Mouse (Mus musculus) lung, adult 2 months (tissue): ENCODE results near the gene Ddx23. TPM values are rescaled to one million over a fixed set of nuclear protein-coding genes. Genes with fewer than 3 reads are reported as not detected.

ENCODE experiments used
- DNase-seq: peaks from one replicate; pipeline ENCODE4 v3.0.0; 2022
- H3K4me1 ChIP-seq: fragments of 200-500 bp; 2 replicates; pipeline ENCODE4 v1.6.1; 2011; ENCODE audit warnings: low read length; ENCODE audit not compliant: control insufficient read depth, insufficient read depth
- H3K4me3 ChIP-seq: fragments of 200-500 bp; replicated peaks from 2 replicates; pipeline ENCODE3; 2011; ENCODE audit warnings: low read depth, mild to moderate bottlenecking, control low read depth, low read length; ENCODE audit errors: extremely low read depth
- CTCF ChIP-seq: fragments of 200-500 bp; IDR thresholded peaks from 2 replicates; pipeline ENCODE4 v1.5.1; 2011; ENCODE audit warnings: mild to moderate bottlenecking, low read length, control low read depth; ENCODE audit not compliant: insufficient read depth
- POLR2A ChIP-seq: fragments of 200-500 bp; IDR thresholded peaks from 2 replicates; pipeline ENCODE4 v1.6.1; 2011; ENCODE audit warnings: low read depth, mild to moderate bottlenecking, control low read depth, low read length, borderline replicate concordance; ENCODE audit errors: extremely low read depth
- WGBS: fragments of 180-500 bp; shearing (Covaris S2); methylation state at CpG from one replicate; pipeline ENCODE4 v1.1.7; 2018; 5-methylcytosine and 5-hydroxymethylcytosine counted together
- polyA plus RNA-seq: library from polyadenylated mRNA; depleted of rRNA; stranded (reverse); fragments of >200 nt; gene quantifications from 2 replicates; pipeline ENCODE4 v1.2.3, GENCODE M21; 2012

Gene Ddx23
- polyA plus RNA-seq, 1 experiment: 38.9 TPM

DNA sequence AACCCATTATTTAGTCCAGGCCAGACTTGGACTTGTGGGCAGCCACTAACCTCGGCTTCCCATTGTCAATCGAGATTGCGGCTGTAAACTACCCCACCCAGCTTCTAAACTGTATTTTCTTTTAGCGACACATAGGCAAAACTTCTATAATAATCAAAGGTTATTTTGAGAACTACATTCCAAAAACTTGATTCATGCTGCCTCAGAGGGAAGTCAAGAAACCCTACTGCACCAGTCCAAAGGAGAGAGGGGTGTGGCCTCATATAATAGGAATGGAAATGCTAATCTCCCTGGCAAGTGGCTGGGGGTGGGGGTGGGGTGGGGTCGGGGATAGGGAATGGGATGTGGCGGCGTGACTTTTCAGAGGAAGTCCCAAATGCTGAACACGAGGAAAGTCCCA is 36.6 kb downstream of the Ddx23 start:
- no peak for DNase-seq
- WGBS: 12% methylated on average over 8 of the region's 8 CpGs
- Histone ChIP-seq H3K4me3 (no peak overlapping the region), H3K4me1 (no peaks in the 10 kb centered on the region)
- TF ChIP-seq POLR2A (no peak), CTCF (no peak)

DNA sequence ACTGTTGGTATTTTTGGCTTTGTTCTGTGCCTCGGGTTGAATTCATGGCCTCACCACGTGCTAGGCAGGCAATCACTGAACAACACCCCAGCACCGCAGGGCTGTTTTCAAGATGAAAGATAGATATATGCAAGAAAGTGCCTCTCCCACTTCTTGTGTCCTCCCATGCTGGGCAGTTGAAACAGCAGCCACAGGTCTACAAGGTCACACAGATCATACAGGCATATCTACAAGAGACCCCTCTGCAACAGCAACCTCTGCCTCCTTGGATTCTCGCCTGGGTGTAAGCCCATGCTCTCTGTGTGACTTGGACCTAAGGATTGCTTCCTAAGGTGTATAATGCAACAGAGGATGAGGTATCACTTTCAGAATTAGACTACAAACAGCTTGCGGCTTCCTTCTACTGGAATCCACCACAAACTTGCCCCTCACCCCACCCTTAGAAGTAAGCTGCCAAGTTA is 39.3 kb downstream of the Ddx23 start:
- Histone ChIP-seq H3K4me3 (no peak overlapping the region), H3K4me1 (no peaks in the 10 kb centered on the region)
- no peak for DNase-seq
- TF ChIP-seq POLR2A (no peak), CTCF (no peak)
- 50% methylated on average over 5 of the region's 5 CpGs for WGBS

DNA sequence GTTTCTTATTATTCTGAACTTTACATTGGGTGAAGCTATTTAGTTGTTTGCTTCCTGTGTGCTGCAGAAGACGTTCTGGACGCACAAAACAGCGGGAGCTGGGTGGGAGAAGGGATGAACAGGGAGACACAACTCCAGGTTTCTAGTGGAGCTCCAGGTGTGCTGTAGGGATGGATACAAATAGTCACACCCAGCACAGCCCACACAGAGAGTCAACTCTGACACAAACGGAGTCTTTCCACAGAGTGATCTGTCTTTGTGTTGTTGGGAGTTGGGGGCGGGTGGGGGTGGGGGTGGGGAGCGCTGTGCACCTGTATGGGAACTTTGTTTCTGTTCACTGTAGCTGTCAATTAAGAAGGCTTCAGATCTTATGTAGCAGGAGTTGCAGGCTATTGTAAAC is 40.0 kb downstream of the Ddx23 start:
- no peak for DNase-seq
- Histone ChIP-seq H3K4me1 (no peaks in the 10 kb centered on the region), H3K4me3 (no peak overlapping the region)
- TF ChIP-seq CTCF: no peak
- no peak for TF ChIP-seq POLR2A
- 28% methylated on average over 6 of the region's 6 CpGs for WGBS

DNA sequence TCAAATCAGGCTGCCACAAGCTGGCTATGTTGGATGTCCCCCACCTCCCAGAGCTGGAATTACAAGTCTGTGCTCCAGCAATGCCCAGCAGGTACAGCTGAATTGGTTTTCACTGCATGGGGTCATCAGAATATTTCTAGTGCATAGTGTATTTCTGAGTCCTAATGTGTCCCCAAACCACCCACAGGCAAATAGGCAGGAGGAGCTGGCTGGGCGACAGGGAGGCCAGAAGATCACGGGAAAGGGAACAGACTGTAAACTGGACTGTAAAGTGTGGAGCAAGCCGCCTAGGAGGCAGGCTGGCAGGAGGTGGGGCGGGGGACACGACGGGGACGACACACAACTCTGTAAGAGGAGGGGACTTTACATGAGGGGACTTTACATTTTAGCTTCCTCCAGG is 40.5 kb downstream of the Ddx23 start:
- H3K4me3 ChIP-seq: no peak overlapping the region
- no peak for DNase-seq
- no peak for TF ChIP-seq CTCF
- TF ChIP-seq POLR2A: no peak
- H3K4me1 ChIP-seq: no peaks in the 10 kb centered on the region
- 13% methylated on average over 7 of the region's 7 CpGs for WGBS

DNA sequence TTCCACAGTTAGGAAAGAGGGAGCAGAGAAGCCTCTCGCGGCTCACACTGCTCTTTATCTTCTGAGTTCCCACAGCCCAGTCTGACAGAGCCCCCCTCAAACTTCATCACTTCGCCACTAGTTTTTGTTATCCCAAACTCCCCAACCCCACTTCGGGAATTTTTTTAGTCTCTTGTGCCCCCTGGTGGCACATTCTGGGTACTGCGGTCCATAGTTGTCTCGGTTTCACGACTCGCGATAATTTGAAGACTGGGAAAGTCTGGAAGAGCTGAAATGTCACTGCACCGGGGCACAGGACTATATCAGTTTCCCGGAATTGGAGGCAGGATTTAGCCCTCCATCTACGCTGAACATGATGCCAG is 45.5 kb downstream of the Ddx23 start:
- WGBS: under 1% methylated on average over 12 of the region's 12 CpGs
- Histone ChIP-seq H3K4me1 (no peaks in the 10 kb centered on the region), H3K4me3 (no peak overlapping the region)
- DNase-seq: peak; percentile 87
- TF ChIP-seq CTCF (peak; percentile 73), POLR2A (no peak)

DNA sequence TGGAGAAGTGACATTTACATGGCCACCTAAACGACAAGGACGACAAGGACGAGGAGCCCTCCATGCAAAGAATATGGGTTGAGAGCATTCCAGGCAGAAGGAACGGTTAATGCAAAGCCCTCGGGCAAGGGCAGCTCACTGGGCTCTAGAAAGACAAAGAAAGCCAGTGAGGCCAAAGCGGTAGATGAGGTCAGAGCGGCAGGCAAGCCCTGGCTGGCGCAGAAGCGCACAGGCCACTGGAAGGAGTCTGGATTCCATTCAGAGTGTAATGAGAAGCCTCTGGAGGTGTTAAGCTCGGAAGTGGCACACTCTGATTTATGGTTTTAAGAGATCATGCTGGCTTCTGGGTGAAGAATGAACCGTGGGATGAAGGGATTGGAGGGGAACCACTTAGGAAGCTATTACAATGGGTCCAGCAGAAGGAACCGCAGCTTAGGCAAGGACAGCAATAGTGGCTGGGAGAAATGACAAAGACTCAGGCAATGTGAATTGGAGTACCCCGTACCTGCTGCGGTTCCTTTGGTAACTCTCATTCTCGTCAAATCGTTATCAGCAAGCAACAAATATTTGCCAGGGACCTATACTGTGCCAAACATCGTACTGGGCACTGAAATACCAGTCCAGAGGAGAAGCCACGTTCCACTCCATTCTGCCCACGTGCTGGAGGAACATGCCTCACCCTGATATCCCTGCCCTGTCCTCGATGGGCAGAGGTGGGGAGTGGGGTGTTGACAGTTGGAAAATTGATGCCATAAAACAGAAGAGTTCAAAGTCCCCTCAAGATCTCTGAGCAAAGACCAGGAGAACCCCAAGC is 46.1 kb downstream of the Ddx23 start:
- Histone ChIP-seq H3K4me3 (no peak overlapping the region), H3K4me1 (no peaks in the 10 kb centered on the region)
- TF ChIP-seq POLR2A (no peak), CTCF (no peak)
- no peak for DNase-seq
- 47% methylated on average over 20 of the region's 20 CpGs for WGBS

DNA sequence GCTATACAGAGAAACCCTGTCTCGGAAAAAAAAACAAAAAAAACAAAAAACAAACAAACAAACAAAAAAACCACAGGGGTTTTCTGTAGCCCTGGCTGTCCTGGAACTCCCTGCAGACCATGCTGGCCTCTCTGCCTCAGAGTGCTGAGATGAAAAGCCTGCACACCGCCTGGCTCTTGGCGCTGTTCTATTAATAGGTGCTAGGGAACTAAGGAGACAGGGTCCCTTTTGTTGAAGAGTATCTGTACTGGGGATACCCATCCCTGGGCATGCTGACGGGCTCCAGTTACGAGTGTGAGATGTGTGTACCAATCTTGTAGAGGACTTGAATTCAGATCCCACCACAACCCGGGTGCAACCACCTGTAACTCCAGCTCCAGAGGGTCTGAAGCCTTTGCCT is 46.9 kb downstream of the Ddx23 start:
- TF ChIP-seq CTCF: no peak
- no peak for TF ChIP-seq POLR2A
- 72% methylated on average over 6 of the region's 6 CpGs for WGBS
- H3K4me1 ChIP-seq: no peaks in the 10 kb centered on the region
- DNase-seq: no peak
- no peak overlapping the region for H3K4me3 ChIP-seq

DNA sequence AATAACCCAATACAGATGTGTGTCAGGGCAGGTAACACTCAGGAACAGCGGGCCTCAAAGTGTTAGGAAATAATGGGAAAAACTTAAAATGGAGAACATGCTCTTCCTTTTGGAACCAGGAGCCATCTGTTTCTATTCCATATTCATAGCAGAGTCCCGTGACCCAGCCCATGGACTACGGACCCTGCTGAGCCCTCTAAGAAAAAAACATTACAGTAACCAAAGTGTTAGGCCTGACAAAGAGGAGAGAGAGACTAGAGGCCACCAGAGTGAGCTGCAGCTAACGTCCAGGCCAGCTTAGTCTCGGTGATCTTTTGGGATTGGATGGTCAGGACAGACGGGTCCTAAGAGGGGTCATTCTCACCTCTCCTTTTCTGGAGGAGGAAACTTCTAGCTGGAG is 47.7 kb downstream of the Ddx23 start:
- 74% methylated on average over 6 of the region's 6 CpGs for WGBS
- TF ChIP-seq CTCF (no peak), POLR2A (no peak)
- DNase-seq: no peak
- Histone ChIP-seq H3K4me3 (no peak overlapping the region), H3K4me1 (no peaks in the 10 kb centered on the region)

DNA sequence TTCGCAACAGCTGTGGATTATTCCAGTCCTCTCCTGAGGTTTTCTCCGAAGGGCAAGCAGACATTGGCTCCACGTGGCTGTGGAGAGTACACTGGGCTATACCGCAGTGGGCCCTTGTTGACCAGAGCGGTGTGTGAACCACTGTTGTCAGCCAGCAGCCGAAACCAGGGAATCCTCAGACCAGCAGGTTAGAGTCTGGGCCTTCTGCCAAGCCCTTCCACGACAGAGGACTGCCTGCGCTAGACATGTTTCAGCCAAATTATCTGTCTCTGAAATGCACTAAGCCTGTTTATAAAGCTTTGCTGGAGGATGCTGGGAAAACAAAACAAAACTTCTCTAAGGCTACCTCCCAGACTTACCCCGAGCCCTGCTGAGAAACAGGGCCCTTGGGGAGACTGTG is 48.1 kb downstream of the Ddx23 start:
- 61% methylated on average over 9 of the region's 9 CpGs for WGBS
- H3K4me3 ChIP-seq: no peak overlapping the region
- H3K4me1 ChIP-seq: no peaks in the 10 kb centered on the region
- TF ChIP-seq CTCF (no peak), POLR2A (no peak)
- DNase-seq: no peak

DNA sequence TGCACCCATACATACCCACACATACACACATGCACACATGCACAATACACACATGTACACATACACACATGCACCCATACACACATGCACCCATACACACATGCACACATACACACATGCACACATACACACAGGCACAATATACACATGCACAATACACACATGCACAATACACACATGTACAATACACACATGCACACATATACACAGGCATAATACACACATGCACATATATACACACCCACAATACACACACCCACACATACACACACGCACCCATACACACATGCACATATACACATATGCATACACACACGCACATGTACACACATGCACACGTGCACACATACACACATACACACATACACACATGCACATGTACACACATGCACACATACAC is 50.5 kb downstream of the Ddx23 start:
- WGBS: 96% methylated on average over 3 of the region's 3 CpGs
- no peak overlapping the region for H3K4me3 ChIP-seq
- H3K4me1 ChIP-seq: peaks cover 4% of the 10 kb centered on the region; the same call in 1 of the 2 replicates
- DNase-seq: no peak
- TF ChIP-seq POLR2A: no peak
- TF ChIP-seq CTCF: no peak
